Mouse (Mus musculus) spleen, adult 12 weeks (tissue): Measurements from ENCODE around the gene Ift20.
"Not testable (repeated sequence)": the region's sequence is repeated elsewhere in the genome, so short reads cannot be mapped to it uniquely, and the experiment has no call there.

Experiments used
- DNase-seq: peaks from one replicate; pipeline ENCODE4 v3.0.0; 2022; ENCODE audit warnings: low spot score

Ift20 gene

DNA sequence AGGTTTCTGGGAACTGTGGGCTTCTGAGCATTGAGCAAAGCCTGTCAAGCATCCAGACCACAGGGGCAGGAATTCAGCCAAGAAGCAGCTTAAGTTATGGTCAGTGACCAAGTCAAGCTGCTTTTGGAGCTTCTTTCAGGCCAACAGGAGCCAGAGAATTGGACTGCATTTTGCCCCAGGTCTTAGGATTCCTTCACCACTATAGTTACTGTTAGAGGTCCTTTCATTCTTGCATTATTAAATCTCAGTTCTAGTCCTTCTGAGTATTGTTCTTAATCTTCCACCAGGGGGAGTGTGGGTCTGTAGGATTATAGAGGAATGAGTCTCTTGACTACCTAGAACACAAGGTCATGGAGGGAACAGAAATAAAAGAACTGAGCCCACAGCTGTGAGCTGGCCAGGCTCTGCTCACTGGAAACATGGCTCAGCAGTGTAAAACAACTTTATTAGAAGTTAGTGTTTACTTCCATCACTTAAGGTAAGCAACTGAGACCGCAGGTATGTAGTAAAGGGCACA lies 13.6 kb upstream of the Ift20 start:
- no peak for DNase-seq

DNA sequence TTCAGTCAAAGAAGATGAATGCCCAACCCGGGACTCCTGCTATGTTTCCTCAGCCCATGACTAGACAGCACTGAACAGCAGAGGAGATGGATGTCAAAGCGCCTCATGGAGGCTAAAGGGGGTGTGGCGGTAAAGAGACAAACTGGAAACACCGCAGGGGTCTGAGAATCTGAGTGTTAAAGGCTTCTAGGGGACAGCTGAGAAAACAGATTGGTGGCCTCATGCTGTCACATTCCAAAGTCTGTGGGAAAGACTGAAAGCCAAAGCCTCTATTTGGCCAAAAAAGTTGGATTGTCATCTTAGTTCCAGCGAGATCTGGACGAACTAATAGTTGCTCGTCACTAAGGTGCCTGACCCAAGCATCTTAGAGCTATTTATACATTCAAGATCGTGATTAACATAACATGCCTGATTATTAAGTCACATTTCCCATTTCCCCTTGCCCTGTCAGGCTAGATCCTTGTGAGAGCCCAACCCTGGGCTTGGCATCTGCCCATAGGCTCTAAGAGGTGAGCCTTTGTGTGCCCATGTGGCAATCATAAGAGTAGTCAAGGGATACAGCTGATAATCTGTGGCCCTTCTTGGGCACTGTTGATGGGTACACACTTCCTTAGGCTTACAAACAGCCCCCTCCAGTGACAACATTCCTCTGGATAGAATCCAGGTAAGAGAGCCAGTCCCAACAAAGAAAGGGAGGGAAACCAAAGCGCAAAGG lies 12.8 kb upstream of the Ift20 start:
- no peak for DNase-seq

DNA sequence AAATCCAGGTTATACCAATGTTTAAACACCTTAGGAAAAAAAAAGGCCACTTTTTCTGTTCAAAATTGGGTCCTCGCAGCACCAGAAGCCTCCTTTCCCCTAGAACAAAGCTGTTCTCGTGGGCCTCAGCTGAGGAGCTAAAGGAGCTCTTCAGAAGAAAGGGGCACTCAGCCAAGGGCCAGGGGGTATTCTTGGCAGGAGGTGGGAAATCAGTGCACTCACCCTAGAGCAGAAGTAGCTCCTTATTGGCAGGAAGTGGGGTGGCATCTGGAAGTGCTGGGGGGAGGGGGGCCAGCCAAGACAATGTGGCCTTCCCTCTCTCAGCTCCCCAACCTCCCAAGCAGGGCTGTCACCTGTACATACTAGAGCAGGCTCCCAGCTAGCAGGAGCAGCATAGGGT lies 11.3 kb upstream of the Ift20 start:
- DNase-seq, result no peak

DNA sequence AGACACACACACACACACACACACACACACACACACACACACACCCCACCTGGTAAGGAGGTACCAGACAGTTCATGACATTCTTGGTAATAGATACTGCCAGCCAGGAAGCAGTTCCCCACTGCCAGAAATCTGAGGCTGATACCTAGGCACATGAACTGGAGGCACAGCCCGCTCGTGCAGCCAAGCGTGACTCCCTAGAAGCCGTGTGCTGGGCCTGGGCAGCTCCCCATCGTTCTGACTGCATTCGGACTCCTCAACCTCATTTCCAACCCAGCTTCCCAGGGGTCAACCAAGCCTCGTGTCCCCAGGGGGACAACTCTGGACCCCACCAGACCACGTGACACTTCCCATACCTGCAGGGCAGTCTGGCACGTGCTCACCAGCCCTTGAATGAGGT lies 7.4 kb upstream of the Ift20 start:
- DNase-seq, result no peak

DNA sequence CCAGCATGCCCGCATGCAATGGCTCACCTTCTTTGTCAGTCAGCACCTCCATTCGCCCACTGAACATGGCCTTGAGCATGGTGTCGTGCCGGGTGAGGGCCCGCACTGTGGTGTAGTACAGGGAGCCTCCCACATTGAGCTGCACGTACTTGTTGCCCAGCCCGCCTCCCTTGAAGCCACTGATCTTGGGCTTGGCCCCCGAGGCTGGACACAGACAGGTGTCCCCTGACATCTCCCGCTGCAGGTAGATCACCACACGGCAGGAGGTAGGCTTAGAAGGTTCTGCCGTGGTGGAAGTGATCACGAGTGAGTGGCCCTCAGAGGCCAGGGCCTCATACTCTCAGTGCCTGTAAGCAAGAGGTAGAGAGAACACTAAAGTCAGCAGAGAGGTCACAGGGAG lies 6.2 kb upstream of the Ift20 start:
- no peak for DNase-seq

DNA sequence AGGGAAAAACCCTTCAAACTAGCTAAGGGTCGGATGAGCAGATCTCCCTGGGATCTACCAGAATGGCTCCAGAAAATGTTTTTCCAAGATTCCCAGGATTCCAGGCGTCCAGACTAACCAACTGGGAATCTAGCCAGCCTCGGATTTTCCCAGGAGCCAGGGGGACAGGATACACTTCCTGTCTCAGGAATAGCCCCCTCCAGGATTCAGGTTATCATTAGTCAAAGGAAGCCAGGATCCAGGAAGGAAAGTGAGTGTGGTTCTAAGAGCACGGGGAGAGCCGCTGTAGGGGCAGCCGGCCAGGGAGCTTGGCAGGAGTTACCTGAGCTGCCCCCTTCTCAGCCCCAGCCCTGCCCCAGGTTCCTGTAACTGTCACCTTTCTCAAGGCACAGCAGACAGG lies 5.1 kb upstream of the Ift20 start:
- no peak for DNase-seq

DNA sequence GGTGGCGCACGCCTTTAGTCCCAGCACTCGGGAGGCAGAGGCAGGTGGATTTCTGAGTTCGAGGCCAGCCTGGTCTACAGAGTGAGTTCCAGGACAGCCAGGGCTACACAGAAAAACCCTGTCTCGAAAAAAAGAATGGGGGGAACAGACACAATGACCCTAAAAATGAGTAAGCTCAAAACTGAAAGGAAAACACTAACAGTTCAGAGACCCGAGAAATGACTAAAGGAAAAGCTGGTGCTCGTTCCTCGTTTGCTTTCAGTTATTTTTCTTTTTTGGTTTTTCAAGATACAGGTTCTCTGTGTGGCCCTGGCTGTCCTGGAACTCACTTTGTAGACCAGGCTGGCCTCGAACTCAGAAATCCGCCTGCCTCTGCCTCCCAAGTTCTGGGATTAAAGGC lies 4.6 kb upstream of the Ift20 start:
- DNase-seq, result not testable (repeated sequence)

DNA sequence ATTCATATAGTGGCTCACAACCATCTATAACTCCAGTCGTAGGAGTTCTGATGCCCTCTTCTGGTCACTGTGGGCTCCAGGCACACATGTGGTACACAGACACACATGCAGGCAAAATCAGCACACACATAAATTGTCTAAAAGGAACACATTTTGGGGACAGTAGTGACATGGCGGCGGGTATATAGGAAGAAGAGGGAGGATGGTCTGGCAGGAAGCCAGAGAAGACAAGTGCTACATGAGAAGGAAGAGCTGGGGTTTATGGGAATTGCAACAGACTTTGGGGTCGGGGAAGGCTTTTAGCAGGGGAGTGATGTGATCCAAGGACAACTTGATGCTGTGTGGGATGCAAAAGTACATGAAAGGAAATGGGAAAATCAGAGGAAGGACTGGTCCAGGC lies 1.6 kb upstream of the Ift20 start:
- no peak for DNase-seq

DNA sequence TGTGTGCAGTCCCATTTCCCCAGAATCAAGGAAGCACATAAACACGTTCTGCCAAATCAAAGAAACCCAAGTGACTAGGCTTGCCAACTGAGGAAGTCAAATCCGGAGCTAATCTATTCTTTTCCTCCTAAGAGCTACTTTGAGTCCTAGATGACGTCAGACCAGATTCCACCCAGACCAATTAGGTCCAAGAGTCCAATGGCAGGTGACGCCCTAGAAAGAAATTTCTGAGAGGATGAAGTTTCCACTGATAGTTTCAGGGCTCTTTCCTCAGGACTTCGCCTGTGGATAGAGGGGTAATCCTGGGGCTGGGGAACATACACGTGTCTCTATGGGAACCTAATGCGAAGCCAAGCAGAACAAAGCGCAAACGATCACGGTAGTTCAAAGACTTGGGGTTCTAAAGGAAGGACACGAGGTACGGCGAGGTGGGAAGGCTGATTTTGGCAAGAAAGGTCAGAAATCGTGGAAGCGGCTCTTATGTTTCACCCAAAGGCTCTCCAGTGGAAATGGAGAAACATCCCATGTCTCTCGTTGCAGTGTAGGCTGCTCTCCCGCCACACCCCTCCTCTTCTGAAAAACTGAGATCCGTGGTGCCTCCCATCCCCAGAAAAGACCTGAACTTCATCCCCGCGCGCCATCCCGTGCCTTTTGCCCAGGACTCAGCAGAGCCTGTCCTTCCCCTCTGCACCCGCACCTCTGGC lies 633 bp upstream of the Ift20 start:
- DNase-seq, result no peak

DNA sequence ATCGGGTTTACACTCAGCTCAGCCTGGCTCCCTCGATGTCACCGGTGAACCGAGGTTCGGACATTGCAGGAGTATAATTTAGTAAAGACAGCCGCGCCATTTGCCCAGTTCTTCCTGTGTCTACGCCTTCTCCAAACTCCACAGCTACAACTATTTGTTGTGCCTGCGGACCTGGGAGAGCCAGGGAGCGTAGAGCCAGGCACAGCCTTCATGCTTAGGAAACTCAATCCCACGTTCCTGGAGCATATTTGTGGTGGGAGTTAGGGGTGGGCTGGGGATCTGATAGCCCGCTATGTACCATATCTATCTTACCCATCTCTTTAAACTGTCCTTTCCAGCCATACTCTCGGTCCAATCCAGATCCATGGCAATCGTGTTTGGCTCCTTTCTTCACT lies 526 bp downstream of the Ift20 start:
- no peak for DNase-seq

DNA sequence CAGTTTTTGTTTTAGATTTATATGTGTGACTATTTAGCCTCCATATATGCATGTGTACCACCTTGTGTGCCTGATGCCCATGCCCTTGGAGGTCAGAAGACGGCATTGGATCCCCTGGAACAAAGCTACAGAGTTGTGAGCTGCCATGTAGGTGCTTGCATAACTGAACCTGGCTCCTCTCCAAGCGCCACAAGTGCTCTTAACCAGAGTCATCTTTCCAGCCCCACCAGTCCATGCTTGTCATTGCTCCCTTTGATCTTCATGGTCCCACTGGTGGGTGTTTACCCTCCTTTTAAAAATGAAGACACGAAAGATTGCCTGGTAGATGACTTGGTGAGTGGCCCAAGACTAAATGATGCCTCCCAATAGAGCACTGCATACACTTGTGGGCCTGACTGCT lies 4.2 kb downstream of the Ift20 start:
- DNase-seq, result no peak

DNA sequence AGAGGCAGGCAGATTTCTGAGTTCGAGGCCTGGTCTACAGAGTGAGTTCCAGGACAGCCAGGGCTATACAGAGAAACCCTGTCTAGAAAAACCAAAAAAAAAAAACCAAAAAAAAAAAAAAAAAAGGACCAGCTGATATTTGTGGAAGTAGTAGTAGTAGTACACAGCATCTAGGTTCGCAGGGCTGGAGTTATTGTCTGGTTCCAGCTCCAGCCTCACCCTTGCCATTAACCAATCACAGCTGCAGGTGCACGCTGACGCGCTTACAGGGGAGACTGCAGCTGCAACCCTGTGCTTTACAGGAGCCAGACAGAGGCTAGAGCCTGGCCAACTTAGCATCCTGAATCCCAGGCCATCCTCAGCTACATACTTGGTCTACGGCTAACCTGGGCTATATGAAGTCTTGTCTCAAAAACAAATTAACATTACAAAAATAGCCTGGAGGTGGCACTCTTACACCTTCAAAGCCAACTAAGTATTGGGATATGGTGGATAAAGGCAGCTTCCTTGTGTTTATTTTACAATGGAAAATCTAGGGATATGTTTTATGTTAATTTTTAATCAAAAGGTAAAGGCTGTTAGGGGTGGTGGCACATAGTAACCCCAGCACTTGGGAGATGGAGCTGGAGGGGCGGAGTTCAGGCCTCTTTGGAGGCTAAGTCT lies 8.4 kb downstream of the Ift20 start:
- DNase-seq, result no peak

DNA sequence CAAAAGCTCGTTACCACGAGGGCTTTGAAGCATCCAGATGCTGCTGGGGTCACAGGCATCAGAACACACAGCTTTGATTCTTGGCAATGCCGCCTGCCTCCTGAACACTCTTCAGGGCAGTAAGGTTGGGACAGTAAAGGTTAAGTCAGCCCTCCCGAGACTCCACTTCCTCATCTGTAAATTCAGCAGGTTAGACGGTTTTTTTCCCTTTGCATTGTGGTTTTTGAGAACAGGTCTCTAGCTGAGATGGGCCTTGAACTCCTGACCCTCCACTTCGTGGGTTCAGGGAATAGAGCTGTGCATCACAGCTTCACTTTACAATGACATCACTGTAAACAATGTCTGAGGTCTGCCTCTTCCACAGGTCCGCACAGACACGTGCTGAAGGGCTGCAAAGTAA lies 9.0 kb downstream of the Ift20 start:
- DNase-seq, result no peak

DNA sequence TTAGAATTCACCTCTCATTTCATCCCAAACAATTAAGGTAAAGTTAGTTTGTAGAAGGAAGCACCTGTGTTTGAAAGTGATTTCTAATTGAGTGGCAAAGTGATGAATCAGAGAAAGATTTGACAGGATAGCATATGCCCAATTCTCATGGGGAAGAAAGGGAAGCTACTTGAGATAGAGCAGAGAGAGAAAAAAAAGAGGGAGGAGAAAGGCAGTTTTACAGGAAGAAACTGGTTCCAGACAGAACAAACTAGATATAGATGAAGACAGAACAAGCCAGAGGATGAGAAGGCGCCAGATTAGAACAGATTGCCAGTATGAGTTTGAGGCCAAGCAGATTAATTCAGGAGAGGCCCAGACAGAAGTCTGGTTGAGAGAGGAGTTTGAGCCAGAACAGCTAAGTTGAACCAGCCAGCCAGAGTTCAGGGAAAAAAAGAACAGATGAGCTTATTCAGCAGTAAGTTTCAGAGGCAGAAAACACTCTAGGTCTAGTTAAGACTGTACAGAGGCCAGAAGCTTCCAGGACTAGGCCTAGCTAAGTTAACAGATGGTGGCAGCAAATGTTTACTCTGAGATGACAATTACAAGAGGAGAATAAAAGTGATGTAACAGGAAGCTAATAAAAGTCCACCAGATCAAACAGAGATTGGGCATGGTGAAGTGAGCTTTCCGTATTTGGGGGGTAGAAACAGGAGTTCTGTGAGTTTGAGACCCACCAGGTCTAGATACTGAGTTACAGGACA lies 11.7 kb downstream of the Ift20 start:
- DNase-seq, result no peak

DNA sequence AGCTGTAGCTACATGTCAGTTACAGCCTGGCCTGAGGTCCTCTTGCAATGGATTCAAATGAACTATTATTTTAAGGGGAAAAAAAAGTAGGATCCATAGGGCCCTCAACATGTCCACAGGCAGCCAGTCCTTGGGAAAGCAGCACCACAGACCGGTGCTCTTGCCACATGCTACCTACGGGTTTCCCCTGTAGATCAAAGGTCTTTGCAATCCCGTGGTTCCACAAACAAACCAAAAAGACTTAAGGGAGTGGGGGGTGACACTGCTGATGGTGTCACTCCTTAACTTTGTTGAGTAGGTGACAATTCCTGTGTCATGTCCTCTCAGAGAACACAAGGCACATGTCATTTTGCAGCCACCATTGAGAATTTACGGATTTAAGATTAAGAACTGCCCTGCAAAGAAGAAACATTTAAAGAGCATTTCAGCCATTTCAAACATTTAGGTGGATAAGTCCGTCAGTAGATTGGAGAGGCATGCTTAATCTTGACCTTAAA lies 13.4 kb downstream of the Ift20 start:
- DNase-seq, result no peak

DNA sequence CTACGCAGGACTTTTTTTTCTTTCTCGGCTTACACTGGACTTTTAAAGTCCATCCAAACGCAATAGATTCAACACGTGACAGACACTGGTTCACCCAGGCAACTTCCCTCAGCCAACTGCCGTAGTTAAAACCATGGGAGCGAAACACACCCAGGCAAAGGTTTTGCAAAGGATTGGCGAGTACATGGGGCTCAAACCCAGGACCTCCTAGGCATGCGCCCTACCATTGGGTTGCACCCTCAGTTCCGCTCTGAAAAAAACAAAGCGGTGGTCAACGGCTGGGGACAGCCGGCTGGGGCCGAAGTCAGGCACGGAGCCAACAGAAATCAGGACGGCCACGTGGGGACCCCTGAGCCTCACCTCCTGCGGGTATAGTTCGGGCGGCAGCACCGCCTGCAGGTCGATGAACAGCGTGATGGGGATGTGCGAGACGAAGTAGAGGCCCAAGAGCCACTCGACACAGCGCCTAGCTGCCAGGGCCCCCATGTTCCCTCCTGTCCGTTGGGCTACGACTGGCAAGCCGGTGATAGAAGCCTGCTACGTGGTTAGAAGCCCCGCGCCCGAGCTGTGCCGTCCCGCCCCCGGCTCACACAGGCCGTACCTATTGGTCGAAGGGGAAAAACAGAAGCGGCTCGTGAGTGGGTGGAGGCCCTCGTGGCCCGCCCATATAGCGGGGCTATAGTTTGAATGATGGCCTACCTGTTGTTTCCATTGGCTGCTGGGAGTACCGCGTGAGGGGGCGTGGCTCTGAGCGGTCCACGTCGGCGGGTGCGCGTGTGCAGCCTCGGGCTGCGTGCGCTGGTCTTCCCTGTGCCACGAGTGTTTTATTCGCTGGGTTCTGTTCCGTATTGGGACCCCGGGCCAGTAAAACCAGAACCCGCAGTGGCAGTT lies 14.3 kb downstream of the Ift20 start, which contains the start of gene Tmem97:
Gene Tmem97 (minus strand): TSS at position 610 of the 891 bp plus-strand sequence.
- peak; percentile 87 for DNase-seq

DNA sequence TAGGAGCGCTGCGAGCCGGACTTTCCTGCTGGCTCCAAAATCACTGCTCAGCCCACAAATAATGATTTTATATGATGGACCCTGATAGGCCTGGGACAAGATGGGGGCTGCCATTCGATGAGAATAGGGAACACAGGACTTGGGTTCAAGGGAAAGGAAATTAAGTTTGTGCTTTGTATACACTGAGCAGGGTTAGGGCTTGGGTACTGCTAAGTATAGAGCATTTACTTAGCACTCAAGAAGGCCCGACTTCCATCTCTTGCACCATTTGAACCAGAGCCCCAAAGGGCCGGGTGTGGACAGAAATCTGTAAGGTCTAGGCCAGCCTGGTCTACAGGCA lies 14.9 kb downstream of the Ift20 start:
- DNase-seq, result no peak

DNA sequence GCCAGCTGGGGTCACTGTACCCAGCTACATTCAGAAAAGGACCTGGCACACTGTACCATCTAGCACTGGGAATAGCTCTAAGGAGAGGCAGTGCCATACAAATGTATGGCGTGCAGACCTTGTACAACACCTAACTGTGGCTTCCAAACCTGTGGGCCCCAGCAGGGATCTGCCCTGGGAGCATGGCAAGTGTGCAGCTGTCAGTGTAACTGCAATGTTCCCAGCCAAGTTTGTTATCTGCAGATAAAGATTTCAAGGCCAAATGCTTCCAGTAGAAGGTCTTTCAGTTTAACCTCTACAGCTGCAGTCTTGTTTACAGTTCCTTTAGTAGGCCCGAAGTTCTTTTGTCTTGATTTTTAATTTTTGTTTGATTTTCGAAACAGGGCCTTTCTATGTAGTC lies 19.5 kb downstream of the Ift20 start:
- no peak for DNase-seq

DNA sequence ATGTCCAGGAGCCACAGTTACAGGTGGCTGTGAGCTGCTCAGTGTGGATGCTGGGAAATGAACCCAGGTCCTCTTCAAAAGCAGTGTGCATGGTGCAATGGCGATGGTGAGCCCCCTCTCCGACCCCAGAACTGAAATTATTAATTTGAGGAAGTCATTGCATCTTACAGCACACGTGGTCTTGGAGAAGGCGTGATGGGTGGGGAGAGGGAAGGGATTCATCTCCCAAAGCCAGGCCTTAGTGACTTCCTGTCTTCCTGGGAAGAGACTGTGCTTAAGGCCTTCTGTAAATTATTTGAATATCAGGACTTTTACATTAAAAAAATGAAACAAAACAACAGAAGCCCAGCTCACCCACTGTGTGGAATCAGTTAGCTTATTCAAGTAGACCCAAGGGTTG lies 19.9 kb downstream of the Ift20 start:
- DNase-seq, result no peak

DNA sequence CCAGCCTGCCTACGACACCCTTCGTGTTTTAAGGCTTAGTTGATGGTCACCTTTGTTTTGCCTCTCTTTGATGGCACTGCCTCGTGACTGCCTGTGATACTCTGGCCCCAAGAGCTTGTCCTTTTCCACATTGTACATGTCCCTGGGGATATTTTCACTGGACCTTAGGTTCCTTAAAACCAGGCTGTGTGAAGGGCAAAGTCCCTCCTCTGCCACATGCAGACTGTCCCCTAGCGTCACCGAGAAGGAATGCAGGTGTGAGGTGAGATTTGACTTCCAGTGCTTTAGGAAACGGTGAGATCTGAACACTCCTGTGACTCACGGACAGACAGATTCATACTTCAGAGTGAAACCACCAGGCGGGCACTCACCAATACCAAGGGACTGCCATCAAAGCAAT lies 21.1 kb downstream of the Ift20 start:
- DNase-seq, result no peak

DNA sequence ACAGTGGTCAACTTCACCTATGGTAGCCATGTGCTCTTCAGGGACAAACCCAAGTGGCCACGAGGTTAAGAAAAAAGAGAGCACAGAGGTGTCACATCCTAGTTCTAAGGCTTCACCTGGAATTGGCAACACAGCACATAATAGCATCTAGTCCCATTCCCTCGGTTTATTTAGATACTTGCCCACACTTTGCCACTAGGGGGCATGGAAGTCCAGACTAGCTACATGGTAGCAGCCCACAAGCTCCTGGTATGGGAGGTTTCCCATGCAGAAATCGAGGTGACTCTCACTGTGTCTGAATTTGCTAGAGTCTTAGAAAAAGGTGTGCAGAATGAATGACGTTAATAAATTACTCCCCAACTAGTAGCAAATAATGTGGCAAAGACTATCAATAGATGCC lies 24.3 kb downstream of the Ift20 start:
- peak; percentile 29 for DNase-seq
